Mouse (Mus musculus): ENCODE measurements around the gene Ablim1. TPM values are rescaled to one million over a fixed set of nuclear protein-coding genes. Genes with fewer than 3 reads are reported as not detected.

Ablim1 gene
- polyA plus RNA-seq, 1 experiment from 2014 or later: 116 TPM

GRCm38 (mm10) chr19:57113975-57114374, 200.7 kb downstream of the Ablim1 start:
- H3K27me3 ChIP-seq: no peaks in the 10 kb centered on the region
- H3K36me3 ChIP-seq: no peaks in the 10 kb centered on the region
- no peak overlapping the region for H3K4me2 ChIP-seq
- H3K4me1 ChIP-seq: peaks cover 59% of the 10 kb centered on the region
- H3K4me3 ChIP-seq: no peak overlapping the region
- ATAC-seq (ENCODE audit: insufficient number of reproducible peaks, low FRiP score, low TSS enrichment, low read depth): no peak
- no peak overlapping the region for H3K27ac ChIP-seq
- H3K9ac ChIP-seq: no peak overlapping the region
- no peaks in the 10 kb centered on the region for H3K9me3 ChIP-seq
- WGBS: 94% methylated on average over 8 of the region's 8 CpGs

GRCm38 (mm10) chr19:57112816-57113406, 201.8 kb downstream of the Ablim1 start:
- H3K27ac ChIP-seq: peak overlapping the region; percentile 50
- H3K36me3 ChIP-seq: no peaks in the 10 kb centered on the region
- no peak overlapping the region for H3K9ac ChIP-seq

GRCm38 (mm10) chr19:57112231-57112815, 202.4 kb downstream of the Ablim1 start:
- H3K27me3 ChIP-seq: no peaks in the 10 kb centered on the region
- 76% methylated on average over 8 of the region's 8 CpGs for WGBS
- no peaks in the 10 kb centered on the region for H3K9me3 ChIP-seq
- H3K36me3 ChIP-seq: no peaks in the 10 kb centered on the region
- H3K4me2 ChIP-seq: no peak overlapping the region
- peaks cover 57% of the 10 kb centered on the region for H3K4me1 ChIP-seq
- H3K4me3 ChIP-seq: no peak overlapping the region
- no peak overlapping the region for H3K9ac ChIP-seq
- H3K27ac ChIP-seq: peak overlapping the region; percentile 50
- ATAC-seq (ENCODE audit: insufficient number of reproducible peaks, low FRiP score, low TSS enrichment, low read depth): no peak

More at GRCm38 (mm10) chr19:57112816-57113406, 201.8 kb downstream of the Ablim1 start:
- 57% methylated on average over 9 of the region's 9 CpGs for WGBS
- H3K4me3 ChIP-seq: no peak overlapping the region
- no peak for ATAC-seq (ENCODE audit: insufficient number of reproducible peaks, low FRiP score, low TSS enrichment, low read depth)
- H3K9me3 ChIP-seq: no peaks in the 10 kb centered on the region
- H3K4me1 ChIP-seq: peaks cover 59% of the 10 kb centered on the region
- no peak overlapping the region for H3K4me2 ChIP-seq
- no peaks in the 10 kb centered on the region for H3K27me3 ChIP-seq

- Histone ChIP-seq H3K4me1 (peaks cover 57% of the 10 kb centered on the region), H3K36me3 (no peaks in the 10 kb centered on the region), H3K27me3 (no peaks in the 10 kb centered on the region), H3K9ac (no peak overlapping the region), H3K4me3 (no peak overlapping the region), H3K4me2 (no peak overlapping the region), H3K9me3 (no peaks in the 10 kb centered on the region), H3K27ac (0 out of 2 replicates have a peak overlapping the region, but pooled peaks have one; percentile 9)
- 73% methylated on average over 6 of the region's 6 CpGs for WGBS
- ATAC-seq (ENCODE audit: insufficient number of reproducible peaks, low FRiP score, low TSS enrichment, low read depth): no peak
These were observed 203.4 kb downstream of the Ablim1 start for GRCm38 (mm10) chr19:57111301-57111700.

GRCm38 (mm10) chr19:57109620-57110019, 205.1 kb downstream of the Ablim1 start:
- no peaks in the 10 kb centered on the region for H3K27me3 ChIP-seq
- H3K9ac ChIP-seq: no peak overlapping the region
- H3K36me3 ChIP-seq: no peaks in the 10 kb centered on the region
- no peak overlapping the region for H3K27ac ChIP-seq
- WGBS: 44% methylated on average over 7 of the region's 7 CpGs
- H3K4me1 ChIP-seq: peaks cover 54% of the 10 kb centered on the region
- H3K9me3 ChIP-seq: no peaks in the 10 kb centered on the region
- H3K4me2 ChIP-seq: no peak overlapping the region
- no peak for ATAC-seq (ENCODE audit: insufficient number of reproducible peaks, low FRiP score, low TSS enrichment, low read depth)
- H3K4me3 ChIP-seq: no peak overlapping the region

GRCm38 (mm10) chr19:57106513-57106912, 208.2 kb downstream of the Ablim1 start:
- H3K4me1 ChIP-seq: peaks cover 64% of the 10 kb centered on the region
- no peak overlapping the region for H3K9ac ChIP-seq
- H3K27me3 ChIP-seq: no peaks in the 10 kb centered on the region
- ATAC-seq (ENCODE audit: insufficient number of reproducible peaks, low FRiP score, low TSS enrichment, low read depth): peak; percentile 68; the same call in 1 of the 2 replicates
- H3K4me3 ChIP-seq: no peak overlapping the region
- no peaks in the 10 kb centered on the region for H3K9me3 ChIP-seq
- no peaks in the 10 kb centered on the region for H3K36me3 ChIP-seq
- WGBS: 36% methylated on average over 6 of the region's 6 CpGs
- H3K4me2 ChIP-seq: no peak overlapping the region
- peak overlapping the region; percentile 78 for H3K27ac ChIP-seq

GRCm38 (mm10) chr19:57106031-57106430, 208.7 kb downstream of the Ablim1 start:
- H3K4me1 ChIP-seq: peaks cover 60% of the 10 kb centered on the region
- H3K4me3 ChIP-seq: no peak overlapping the region
- H3K4me2 ChIP-seq: no peak overlapping the region
- H3K36me3 ChIP-seq: no peaks in the 10 kb centered on the region
- no peaks in the 10 kb centered on the region for H3K9me3 ChIP-seq
- peak overlapping the region; percentile 78; the same call in 1 of the 2 replicates for H3K27ac ChIP-seq
- ATAC-seq (ENCODE audit: insufficient number of reproducible peaks, low FRiP score, low TSS enrichment, low read depth): no peak
- 96% methylated on average over 3 of the region's 3 CpGs for WGBS
- no peak overlapping the region for H3K9ac ChIP-seq
- H3K27me3 ChIP-seq: no peaks in the 10 kb centered on the region

- Histone ChIP-seq H3K4me1 (peaks cover 54% of the 10 kb centered on the region), H3K9ac (no peak overlapping the region), H3K27me3 (no peaks in the 10 kb centered on the region), H3K4me3 (no peak overlapping the region), H3K27ac (no peak overlapping the region), H3K4me2 (no peak overlapping the region), H3K36me3 (no peaks in the 10 kb centered on the region), H3K9me3 (no peaks in the 10 kb centered on the region)
- no peak for ATAC-seq (ENCODE audit: insufficient number of reproducible peaks, low FRiP score, low TSS enrichment, low read depth)
- WGBS: 76% methylated on average over 6 of the region's 6 CpGs
These were observed 209.6 kb downstream of the Ablim1 start for GRCm38 (mm10) chr19:57105156-57105555.

- H3K9me3 ChIP-seq: no peaks in the 10 kb centered on the region
- H3K9ac ChIP-seq: no peak overlapping the region
- H3K4me1 ChIP-seq: peaks cover 54% of the 10 kb centered on the region
- H3K27ac ChIP-seq: peak overlapping the region; percentile 79
- 75% methylated on average over 5 of the region's 5 CpGs for WGBS
- H3K4me3 ChIP-seq: no peak overlapping the region
- no peak for ATAC-seq (ENCODE audit: insufficient number of reproducible peaks, low FRiP score, low TSS enrichment, low read depth)
- H3K27me3 ChIP-seq: no peaks in the 10 kb centered on the region
- H3K36me3 ChIP-seq: no peaks in the 10 kb centered on the region
- H3K4me2 ChIP-seq: no peak overlapping the region
These were observed 210.5 kb downstream of the Ablim1 start for GRCm38 (mm10) chr19:57104171-57104748.

- WGBS: 22% methylated on average over 4 of the region's 4 CpGs
- Histone ChIP-seq H3K27ac (peak overlapping the region; percentile 79), H3K36me3 (no peaks in the 10 kb centered on the region), H3K27me3 (no peaks in the 10 kb centered on the region), H3K4me2 (no peak overlapping the region), H3K4me3 (no peak overlapping the region), H3K4me1 (peaks cover 61% of the 10 kb centered on the region), H3K9ac (no peak overlapping the region), H3K9me3 (no peaks in the 10 kb centered on the region)
- ATAC-seq (ENCODE audit: insufficient number of reproducible peaks, low FRiP score, low TSS enrichment, low read depth): no peak
These were observed 211.3 kb downstream of the Ablim1 start for GRCm38 (mm10) chr19:57103360-57103958.

- no peak for ATAC-seq (ENCODE audit: insufficient number of reproducible peaks, low FRiP score, low TSS enrichment, low read depth)
- no peak overlapping the region for H3K27ac ChIP-seq
- H3K4me1 ChIP-seq: peaks cover 53% of the 10 kb centered on the region
- H3K27me3 ChIP-seq: no peaks in the 10 kb centered on the region
- H3K4me3 ChIP-seq: no peak overlapping the region
- 66% methylated on average over 7 of the region's 7 CpGs for WGBS
- H3K36me3 ChIP-seq: no peaks in the 10 kb centered on the region
- H3K9ac ChIP-seq: no peak overlapping the region
- no peaks in the 10 kb centered on the region for H3K9me3 ChIP-seq
- no peak overlapping the region for H3K4me2 ChIP-seq
These were observed 212.7 kb downstream of the Ablim1 start for GRCm38 (mm10) chr19:57101986-57102385.
